Mouse (Mus musculus) inflammation-experienced regulatory T-cells, adult 6 months (primary cell): ENCODE results near the gene Timm23. TPM values are rescaled to one million over a fixed set of nuclear protein-coding genes. Genes with fewer than 3 reads are reported as not detected.
"Not testable (repeated sequence)": the region's sequence is repeated elsewhere in the genome, so short reads cannot be mapped to it uniquely, and the experiment has no call there.

Source experiments
- ATAC-seq: one replicate; pipeline ENCODE4 v1.8.0; 2017
- polyA plus RNA-seq, 3 experiments: library from polyadenylated mRNA; unstranded; fragments of 100-300 nt; shearing (Covaris generic); gene quantifications; one replicate each; pipeline ENCODE4 v1.2.1; 2017

Gene Timm23
- polyA plus RNA-seq, 3 experiments from 2014 or later = 143 to 224 (median 162) TPM

DNA sequence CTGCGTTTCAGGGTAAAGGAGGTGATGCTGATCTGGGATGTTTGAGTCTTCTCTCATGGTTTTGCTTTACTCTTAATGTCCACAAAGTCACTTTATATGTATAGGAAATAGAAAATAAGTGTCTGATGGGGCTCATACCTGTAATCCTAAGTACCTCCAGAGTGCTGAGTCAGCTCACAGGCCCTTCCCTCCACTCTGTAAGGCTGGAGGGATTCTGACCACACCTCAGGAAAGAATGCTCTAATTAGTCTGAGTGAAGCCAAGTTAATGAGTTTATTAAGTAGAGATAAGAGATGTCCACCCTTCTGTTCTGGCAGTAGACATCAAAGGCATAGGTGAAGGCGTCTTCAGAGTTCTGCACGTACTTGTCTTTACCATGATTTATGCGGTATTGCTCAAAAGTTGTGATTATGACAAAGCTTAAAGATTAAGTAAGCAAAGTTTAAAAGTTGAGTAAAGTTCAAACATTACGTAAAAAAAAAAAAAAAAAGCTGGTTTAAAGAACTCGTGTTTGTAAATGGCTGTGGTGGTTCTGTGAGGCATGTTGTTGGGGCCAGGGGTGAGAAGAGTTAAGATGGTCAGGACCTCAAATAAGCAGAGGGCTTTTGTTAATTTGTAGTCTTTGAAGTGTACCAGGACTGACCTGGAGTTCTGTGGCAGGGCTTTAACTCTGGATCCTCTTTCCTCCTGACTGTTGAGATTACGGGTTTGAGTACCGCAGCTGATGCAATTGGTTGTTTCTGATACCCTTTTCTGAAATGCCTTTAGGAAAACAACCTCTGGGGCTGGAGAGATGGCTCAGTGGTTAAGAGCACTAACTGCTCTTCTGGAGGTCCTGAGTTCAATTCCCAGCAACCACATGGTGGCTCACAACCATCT is 37.3 kb downstream of the Timm23 start:
- no peak for ATAC-seq

DNA sequence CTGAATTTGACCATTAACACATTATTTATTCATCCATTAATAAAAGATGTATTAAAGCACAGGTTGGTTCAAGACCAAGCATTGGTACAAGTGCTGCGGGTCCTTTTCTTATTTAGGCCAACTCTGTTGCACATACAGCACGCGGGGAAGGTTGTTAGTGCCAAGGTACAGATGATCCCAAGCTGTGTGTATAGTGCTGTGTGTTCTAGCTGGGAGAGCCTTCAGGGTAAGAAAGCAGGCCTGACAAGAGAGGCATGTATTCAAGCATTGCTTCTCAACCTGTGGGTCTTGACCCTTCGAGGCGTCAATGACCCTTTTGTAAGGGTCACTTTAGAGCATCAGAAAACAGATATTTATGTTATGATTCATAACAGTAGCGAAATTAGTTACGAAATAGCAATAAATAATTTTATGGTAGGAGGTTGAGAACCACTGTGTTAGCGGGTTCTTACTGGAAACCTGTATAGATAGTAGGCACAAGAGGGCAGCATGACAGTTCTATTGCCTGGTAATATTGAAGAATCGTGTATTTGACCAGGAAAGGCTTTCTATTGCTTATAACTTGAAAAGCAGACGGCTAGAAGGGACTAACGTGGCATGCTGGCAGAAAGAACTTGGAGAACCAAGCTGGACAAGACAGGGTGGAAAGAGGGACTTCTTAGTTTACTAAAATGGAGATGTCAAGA is 38.4 kb downstream of the Timm23 start:
- no peak for ATAC-seq

DNA sequence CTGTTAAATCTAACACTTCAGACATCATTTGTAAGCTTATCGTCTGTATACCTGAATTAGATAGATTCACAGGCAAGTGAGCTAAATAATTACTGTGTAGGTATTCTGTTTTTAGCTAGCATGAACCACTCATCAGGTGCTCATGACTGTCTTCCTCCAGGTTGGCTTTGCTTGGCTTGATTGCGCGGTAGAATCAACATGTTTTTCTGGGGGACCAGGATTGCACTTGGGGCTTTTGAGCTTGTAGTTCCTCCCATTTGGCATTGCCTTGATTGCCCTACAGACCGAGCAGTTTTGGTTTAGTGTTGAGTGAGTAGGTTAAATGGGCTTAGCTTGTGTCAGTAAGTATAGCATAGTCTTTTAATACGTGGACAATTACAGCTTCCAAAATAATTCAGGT is 39.5 kb downstream of the Timm23 start:
- ATAC-seq = no peak

DNA sequence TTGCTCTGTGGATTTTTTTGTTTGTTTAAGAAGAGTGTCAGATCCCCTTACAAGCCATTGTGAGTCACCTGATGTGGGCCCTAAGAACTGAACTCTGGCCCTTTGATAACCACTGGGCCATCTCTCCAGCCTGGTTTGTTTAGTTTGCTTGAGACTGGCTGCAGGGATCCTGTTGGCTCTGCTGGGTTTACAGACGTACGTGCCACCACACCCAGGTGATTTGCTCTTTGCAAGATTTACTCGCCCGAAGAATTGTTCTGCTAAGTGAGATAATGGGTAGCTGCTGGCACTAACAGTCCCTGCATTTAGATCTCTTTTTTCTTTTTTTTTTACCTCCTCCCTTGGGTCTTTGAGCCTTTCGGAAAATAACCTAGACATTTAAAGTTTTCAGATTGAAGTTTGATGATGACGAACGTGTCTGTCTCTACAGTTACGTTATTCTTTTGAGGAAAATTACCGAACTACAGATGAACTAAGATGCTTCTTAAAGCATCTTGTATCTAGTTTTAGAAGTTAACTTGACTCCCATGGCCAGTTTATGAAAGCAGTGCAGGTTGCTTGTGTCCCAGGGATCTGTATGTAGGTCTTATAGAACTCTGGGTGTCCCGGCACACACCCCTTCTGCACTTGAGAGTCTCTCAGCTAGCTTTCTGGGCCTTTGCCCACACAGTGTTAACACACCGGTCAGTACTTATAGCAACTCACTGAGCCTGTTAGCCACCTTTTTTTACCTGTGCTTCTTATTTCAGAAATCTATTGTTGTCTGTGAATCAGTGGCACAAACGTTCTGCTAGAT is 40.4 kb downstream of the Timm23 start:
- ATAC-seq = no peak

- no peak for ATAC-seq
Observed at GRCm38 (mm10) chr14:32160563-32160962, 41.1 kb downstream of the Timm23 start.

DNA sequence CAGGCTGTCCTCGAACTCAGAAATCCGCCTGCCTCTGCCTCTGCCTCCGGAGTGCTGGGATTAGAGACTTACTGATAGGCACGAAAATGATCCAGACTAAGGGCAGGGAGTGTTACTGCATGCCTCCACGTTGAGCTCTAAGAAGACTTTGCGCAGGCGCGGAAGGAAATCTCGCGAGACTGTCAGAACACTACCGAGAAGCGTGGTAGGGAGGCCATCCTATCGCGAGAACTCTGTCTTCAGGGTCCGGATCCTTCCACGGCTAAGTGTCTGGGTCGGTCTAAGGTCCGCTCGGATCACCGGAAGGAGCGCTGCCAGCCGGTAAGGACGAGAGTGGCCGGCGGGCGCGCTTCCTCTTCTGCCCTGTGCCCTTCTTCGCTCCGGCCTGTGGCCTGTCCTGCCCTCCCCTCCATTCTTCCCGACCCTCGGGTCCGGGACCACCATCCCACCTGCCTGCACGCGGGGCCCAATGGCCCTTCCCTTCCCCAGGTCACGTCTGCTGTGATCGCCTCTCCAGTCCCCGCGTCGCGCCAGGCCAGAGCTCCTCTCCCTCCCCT is 41.9 kb downstream of the Timm23 start, which contains the start of gene Ncoa4:
Gene Ncoa4 (plus strand): TSS at position 176 of the 557 bp plus-strand sequence.
- peak; percentile 96 for ATAC-seq

DNA sequence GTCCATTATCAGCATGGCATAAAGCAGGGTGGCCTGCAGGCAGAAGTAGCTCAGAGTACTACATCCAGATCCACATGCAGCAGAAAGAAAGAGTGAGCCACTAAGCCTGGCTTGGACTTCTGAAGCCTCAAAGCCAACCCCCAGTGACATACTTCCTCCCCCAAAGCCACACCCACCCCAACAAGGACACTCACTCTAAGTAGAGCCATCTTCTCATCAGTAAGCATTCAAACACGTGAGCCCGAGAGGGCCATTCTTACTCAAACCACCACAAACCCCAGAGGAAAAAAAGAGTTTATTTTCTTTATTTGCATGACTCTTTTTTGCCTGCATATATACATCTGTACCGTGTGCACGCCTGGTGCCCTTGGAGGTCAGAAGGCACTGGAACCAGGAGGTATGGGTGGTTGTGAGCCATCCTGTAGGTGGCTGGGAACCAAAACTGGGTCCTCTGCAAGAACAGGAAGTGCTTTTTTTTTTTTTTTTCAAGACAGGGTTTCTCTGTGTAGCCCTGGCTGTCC is 42.5 kb downstream of the Timm23 start:
- ATAC-seq = peak; percentile 69

- no peak for ATAC-seq
Observed at GRCm38 (mm10) chr14:32154758-32155157, 46.9 kb downstream of the Timm23 start.

DNA sequence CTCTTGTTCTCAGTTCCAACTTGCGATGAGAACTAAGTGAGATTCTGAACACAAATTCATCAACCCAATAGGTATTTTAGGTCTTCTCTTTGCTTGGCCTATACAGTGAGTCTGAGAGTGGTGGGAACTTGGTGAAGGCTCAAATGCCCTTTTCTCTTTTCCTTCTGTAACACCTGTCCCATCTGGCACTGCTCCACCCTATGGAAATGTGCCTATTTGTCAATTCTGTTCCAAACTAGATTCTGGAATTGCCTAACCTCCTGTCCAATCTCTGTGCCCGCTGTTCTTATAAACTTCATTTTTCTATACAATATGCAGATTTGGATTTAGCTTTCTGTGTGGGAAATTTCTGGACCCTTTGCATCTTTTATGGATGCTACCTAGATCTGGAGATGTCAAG is 48.5 kb downstream of the Timm23 start:
- no peak for ATAC-seq

DNA sequence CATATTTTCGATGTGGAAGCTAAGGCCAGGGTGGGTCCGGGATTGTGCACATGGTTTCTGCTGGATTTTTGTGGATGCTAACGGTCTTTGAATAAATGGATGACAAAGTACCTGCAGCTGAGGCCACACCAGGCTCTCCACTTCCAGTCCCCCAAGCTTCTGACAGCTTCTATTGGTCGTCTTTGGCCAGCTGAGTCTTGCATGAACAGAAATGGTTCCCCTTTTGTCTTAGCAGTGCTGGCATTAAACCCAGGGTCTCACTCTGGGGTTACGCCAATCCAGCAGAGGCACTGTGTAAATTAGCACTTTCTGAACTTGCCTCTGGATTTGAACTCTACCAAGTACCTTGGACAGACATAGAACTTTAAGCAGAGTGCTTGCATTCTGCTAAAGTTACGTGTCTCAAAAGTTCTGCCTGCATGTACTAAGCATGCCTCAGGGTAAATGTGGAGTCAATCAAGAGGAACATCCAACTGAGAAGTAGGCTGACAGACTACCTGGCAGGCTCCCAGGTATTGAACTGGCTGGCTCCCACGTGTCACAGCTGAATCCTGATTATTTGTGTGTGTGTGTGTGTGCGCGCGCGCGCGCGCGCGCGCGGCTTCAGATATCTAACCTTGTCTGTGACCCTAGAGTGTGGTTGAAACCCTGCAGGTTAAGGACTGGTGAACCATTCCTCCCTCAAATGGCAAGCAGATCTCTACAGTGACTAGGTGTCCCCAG is 49.3 kb downstream of the Timm23 start:
- ATAC-seq = no peak

DNA sequence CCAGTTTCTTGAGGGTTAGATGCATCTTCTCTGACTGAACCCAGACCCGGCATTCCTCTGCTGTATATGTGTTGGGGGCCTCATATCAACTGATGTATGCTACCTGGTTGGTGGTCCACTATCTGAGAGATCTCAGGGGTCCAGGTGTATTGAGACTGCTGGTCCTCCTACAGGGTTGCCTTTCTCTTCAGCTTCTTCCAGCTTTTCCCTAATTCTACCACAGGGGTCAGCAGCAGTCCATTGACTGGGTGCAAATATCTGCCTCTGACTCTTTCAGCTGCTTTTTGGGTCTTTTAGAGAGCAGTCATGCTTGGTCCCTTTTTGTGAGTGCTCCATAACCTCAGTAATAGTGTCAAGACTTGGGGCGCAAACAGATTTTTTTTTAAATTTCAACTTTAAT is 50.8 kb downstream of the Timm23 start:
- ATAC-seq = no peak

- no peak for ATAC-seq
Observed at GRCm38 (mm10) chr14:32146578-32146977, 55.1 kb downstream of the Timm23 start.

DNA sequence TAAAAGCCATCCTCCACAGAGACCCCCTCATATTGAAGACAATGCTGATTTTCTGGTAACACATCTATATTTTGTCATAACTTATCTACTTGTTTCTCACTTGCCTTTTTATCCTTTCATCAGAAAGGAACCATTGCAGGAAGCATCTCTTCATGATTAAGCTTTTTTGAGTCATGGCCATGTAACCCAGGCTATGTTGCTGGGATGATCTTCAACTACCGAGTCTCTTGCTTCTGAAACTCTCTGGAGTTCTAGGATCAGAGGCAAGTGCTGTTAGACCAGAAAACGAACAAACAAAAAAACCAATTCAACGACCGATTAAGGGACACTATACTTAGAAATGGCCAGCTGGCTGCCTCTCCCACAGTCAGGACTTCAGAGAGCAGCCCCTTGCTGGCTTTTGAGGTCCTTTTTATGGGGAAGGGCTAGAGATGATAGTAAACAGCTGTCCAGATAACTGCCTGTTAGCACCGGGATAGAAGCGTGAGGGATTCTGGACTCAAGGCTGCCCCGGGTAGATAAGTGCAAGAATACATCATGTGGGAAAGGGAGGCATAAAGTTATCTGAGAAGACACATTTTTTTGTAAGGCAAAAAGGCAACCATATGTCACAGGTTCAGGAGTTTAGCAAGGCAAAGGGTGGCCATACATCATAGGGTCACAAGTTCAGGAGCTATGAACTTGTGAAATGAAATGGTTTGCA is 55.7 kb downstream of the Timm23 start:
- ATAC-seq = no peak

- no peak for ATAC-seq
Observed at GRCm38 (mm10) chr14:32145401-32145800, 56.3 kb downstream of the Timm23 start.

DNA sequence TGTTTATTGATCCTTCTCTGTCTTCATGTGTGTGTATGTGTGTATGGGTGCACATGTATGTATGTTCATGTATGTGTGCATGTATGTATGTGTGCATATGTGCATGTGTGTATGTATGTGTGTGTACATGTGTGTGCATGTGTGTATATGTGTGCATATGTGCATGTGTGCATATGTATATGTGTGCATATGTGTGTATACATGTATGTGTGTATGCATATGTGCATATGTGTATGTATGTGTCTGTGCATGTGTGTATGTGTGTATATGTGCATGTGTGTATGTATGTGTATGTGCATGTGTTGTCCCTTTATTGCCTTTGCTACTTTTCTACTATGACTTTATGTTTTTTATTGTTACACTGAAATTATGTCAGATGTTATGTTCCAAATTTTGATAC is 57.0 kb downstream of the Timm23 start:
- no peak for ATAC-seq

GRCm38 (mm10) chr14:32141723-32142122 is 60.0 kb downstream of the Timm23 start, which contains the start of gene Msmb:
Gene Msmb, plus strand, starts transcription at chr14:32142023.
- no peak for ATAC-seq

DNA sequence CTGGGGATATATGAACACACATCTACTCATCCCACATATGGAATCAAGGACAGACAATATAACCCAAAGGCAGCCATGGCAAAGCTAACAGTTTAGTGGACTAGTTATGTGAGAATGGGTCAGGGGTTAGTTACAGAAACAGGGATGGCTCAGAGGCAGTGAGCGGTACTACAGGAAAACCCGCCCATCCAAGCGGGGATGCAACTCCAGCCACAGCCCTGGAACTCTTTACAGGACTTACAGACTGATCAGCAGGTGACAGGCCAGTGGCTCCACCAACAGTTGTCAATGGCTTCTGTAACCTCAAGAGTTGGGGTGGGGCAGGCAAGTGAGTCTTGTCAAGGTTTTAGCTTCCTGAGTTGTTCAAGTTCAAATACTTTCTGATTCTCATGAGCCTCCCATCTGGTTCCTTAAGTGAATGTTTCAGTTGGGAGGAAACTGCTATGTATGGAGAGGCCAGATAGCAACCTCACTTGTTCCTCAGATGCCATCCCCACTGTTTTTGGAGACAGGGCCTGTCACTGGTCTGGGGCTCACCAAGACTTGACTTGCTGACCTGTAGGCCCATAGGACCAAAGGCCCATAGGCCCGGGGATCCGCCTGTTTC is 61.2 kb downstream of the Timm23 start:
- ATAC-seq = no peak

GRCm38 (mm10) chr14:32136467-32136866 is 65.2 kb downstream of the Timm23 start:
- ATAC-seq = not testable (repeated sequence)

GRCm38 (mm10) chr14:32134293-32134692 is 67.4 kb downstream of the Timm23 start:
- no peak for ATAC-seq

- no peak for ATAC-seq
Observed at GRCm38 (mm10) chr14:32131836-32132235, 69.9 kb downstream of the Timm23 start.
